Mouse (Mus musculus) neural tube, embryonic 13.5 days (tissue): ENCODE results near the gene Loxl1. TPM values are rescaled to one million over a fixed set of nuclear protein-coding genes. Genes with fewer than 3 reads are reported as not detected.
A peak's percentile ranks its signal among the peaks of the same experiment; 100 is the strongest.

ENCODE experiments used
- ATAC-seq: fragments of 200-750 bp; cut with Nextera tagmentation; 2 replicates; pipeline ENCODE4 v1.8.0; 2017; ENCODE audit warnings: low read depth, mild to moderate bottlenecking, moderate TSS enrichment, moderate library complexity
- H3K27ac ChIP-seq: fragments of 300-500 bp; sonication (generic); replicated peaks from 2 replicates; pipeline ENCODE4 v1.5.1; 2015; ENCODE audit warnings: moderate library complexity, mild to moderate bottlenecking, inconsistent platforms
- H3K27me3 ChIP-seq: fragments of 300-500 bp; sonication (generic); 2 replicates; pipeline ENCODE4 v1.6.1; 2015; ENCODE audit warnings: mild to moderate bottlenecking, inconsistent platforms
- H3K36me3 ChIP-seq: fragments of 300-500 bp; sonication (generic); 2 replicates; pipeline ENCODE4 v1.6.1; 2015; ENCODE audit warnings: mild to moderate bottlenecking, inconsistent platforms
- H3K4me1 ChIP-seq: fragments of 300-500 bp; sonication (generic); replicated peaks from 2 replicates; pipeline ENCODE4 v1.6.1; 2015; ENCODE audit warnings: inconsistent platforms
- H3K4me2 ChIP-seq: fragments of 300-500 bp; sonication (generic); 2 replicates; pipeline ENCODE4 v1.6.1; 2015; ENCODE audit warnings: inconsistent platforms, mild to moderate bottlenecking, moderate library complexity
- H3K4me3 ChIP-seq: fragments of 300-500 bp; sonication (generic); 2 replicates; pipeline ENCODE4 v1.5.1; 2015; ENCODE audit warnings: mild to moderate bottlenecking, inconsistent platforms
- H3K9ac ChIP-seq: fragments of 300-500 bp; sonication (generic); 2 replicates; pipeline ENCODE4 v1.6.1; 2015; ENCODE audit warnings: moderate library complexity, mild to moderate bottlenecking, inconsistent platforms
- H3K9me3 ChIP-seq: fragments of 300-500 bp; sonication (generic); 2 replicates; pipeline ENCODE4 v1.6.1; 2016; ENCODE audit warnings: inconsistent platforms
- WGBS: fragments of 180-500 bp; shearing (Covaris S2); methylation state at CpG from one replicate; pipeline ENCODE4 v1.1.7; 2015; 5-methylcytosine and 5-hydroxymethylcytosine counted together
- polyA plus RNA-seq: library from polyadenylated mRNA; unstranded; fragments of >200 nt; fragmentation: Nextera tagmentation; extraction: Ambion mirVana; gene quantifications from 2 replicates; pipeline ENCODE4 v1.2.1, GENCODE M21; 2015

Loxl1 gene
- 9.1 and 10.9 TPM in 2 replicates for polyA plus RNA-seq

DNA sequence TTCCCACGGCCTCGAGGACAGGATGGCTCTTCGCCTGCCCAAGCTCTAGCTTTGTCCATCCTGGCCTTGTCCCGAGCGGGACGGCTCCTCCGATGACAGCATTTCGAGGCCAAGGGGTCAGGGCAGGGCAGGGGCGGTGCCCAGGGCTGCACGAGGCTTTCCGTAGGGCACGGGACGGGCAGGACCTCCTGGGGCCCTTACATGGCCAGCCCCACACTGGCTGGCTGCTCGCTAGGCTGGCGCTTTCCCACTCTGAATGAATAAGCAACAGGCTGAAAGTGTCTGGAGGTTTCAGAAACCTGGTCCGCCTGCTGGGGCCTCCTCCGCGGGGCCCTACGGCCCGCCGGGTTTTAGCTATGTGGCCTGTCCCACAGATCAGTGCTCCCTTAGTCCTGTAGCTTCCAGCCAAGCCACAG is at the start of gene Loxl1:
TSS of gene Loxl1 (minus strand) at position 243 of the 416 bp plus-strand sequence.
- Histone ChIP-seq H3K36me3 (no peaks in the 10 kb centered on the region), H3K4me2 (peak within 1 kb of the TSS; percentile 62), H3K4me1 (peaks cover 77% of the 10 kb centered on the region), H3K9me3 (no peaks in the 10 kb centered on the region), H3K4me3 (peak within 1 kb of the TSS; percentile 41), H3K27me3 (peaks cover 40% of the 10 kb centered on the region), H3K9ac (peak within 1 kb of the TSS; percentile 65), H3K27ac (peak within 1 kb of the TSS; percentile 46; the same call in 1 of the 2 replicates)
- ATAC-seq, result peak; percentile 30
- WGBS, result under 1% methylated on average over 21 of the region's 21 CpGs

DNA sequence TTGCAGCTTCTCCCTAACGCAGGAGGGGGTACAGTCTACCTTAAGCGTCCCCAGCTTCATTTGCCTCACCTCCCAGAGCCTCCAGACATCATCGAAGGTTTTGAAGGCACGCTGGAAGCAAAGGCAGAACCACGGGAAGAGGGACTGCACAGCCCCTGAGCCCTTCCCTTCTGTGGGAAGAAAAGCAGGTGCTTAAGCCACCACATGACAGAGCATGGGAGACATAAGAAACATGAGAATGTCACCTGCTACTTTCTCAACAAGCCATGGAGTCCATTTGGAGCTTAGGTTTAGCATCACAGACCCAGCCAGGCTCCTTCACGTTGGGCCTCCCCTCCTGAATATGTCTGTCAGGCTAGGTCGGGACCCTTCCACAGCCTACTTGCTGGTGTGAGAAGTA is 49.0 kb upstream of the Loxl1 start:
- Histone ChIP-seq H3K27ac (no peak overlapping the region), H3K4me3 (no peak overlapping the region)
- ATAC-seq, result no peak

DNA sequence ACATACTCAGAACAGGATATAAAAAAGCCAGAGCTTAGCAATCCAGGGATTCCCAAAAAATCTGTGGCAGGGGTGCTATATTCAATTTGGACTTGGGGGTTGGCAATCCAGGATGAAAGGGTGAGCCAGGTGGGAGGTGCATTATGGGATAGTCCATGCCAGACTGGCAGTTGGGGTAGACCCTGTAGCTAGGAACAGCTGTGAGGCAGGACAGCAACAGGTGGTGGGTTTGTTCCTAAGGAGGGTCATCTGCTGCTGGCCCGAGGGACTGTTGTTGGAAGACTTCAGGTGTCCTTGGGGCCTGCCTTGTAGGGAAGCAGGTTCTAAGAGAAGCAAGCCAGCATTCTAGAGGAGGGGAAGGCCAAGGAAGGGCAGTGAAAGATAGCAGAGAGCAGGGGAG is 48.4 kb upstream of the Loxl1 start:
- Histone ChIP-seq H3K9ac (no peak overlapping the region), H3K27me3 (no peaks in the 10 kb centered on the region), H3K36me3 (no peaks in the 10 kb centered on the region), H3K4me2 (no peak overlapping the region), H3K27ac (no peak overlapping the region), H3K4me3 (no peak overlapping the region), H3K9me3 (no peaks in the 10 kb centered on the region), H3K4me1 (peaks cover 4% of the 10 kb centered on the region; the same call in 1 of the 2 replicates)
- 65% methylated on average over 1 of the region's 1 CpGs for WGBS
- ATAC-seq, result no peak

More for the DNA sequence above, 49.0 kb upstream of the Loxl1 start:
- no peak overlapping the region for H3K9ac ChIP-seq
- H3K27me3 ChIP-seq, result no peaks in the 10 kb centered on the region
- H3K4me1 ChIP-seq, result peaks cover 3% of the 10 kb centered on the region; the same call in 1 of the 2 replicates
- no peaks in the 10 kb centered on the region for H3K36me3 ChIP-seq
- no peak overlapping the region for H3K4me2 ChIP-seq
- no peaks in the 10 kb centered on the region for H3K9me3 ChIP-seq
- 84% methylated on average over 7 of the region's 7 CpGs for WGBS

DNA sequence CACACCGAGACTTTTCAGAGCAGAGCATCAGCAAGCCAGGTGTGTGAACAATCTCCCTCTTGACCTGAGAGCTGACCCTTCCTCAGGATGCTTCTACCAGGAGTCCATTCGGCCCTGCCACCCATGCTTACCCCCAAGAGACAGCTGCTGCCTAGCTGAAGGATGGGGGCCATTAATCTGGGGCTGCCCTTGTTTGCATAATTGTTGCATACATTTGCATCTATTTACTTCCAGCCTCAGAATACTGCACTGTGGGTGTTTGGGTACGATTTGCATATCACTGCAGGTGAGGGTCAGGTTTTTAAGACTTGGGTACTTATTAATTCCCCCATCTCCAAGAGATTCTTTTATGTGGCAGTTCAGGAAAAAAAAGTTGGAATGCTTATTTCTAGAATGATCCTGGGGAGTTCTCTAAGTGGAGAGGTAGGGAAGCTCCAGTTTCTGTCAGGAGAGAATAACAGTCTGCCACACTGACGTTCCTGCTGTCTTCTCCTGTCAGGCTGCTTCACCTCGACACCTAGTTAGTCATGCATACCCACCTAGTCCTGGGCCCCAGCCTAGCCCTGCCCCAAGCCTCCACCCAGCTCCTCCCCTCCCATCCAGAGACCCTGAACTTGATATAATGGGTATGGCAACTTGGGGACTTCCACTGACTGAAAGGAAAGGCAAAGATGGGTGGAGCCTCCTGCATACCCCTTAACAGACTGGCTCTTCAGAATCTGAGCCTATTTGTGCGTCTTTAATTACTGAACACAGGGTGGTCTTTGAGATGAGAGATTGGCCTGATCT is 42.5 kb upstream of the Loxl1 start:
- peak; percentile 78 for ATAC-seq
- WGBS, result 16% methylated on average over 6 of the region's 6 CpGs
- peak overlapping the region; percentile 81 for H3K27ac ChIP-seq

DNA sequence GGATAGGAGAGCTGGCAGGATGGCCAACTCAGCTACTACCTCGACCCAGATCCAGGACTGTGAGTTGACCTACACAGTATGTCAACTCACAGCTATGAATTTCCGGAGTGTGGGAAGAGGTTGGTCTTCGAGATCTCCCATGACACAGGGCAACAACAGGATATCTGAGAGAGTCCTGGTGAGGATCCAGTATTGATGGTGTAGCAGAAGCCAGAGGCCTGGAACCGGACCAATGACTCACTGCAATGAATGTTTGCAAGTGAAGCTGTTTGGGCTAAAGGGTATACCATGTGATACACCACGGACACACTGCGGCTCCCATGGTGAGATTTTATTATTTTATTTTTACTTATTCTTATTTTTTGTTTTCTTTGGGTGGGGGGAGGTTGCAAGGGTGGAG is 41.7 kb upstream of the Loxl1 start:
- ATAC-seq, result no peak; the same call in 1 of the 2 replicates
- Histone ChIP-seq H3K36me3 (no peaks in the 10 kb centered on the region), H3K27ac (peak overlapping the region; percentile 24), H3K9me3 (no peaks in the 10 kb centered on the region), H3K27me3 (no peaks in the 10 kb centered on the region), H3K4me1 (peaks cover 24% of the 10 kb centered on the region), H3K9ac (no peak overlapping the region), H3K4me3 (no peak overlapping the region), H3K4me2 (no peak overlapping the region)
- WGBS, result 80% methylated on average over 6 of the region's 6 CpGs

More for the DNA sequence above, 42.5 kb upstream of the Loxl1 start:
- H3K4me3 ChIP-seq, result no peak overlapping the region
- H3K27me3 ChIP-seq, result no peaks in the 10 kb centered on the region
- H3K9me3 ChIP-seq, result no peaks in the 10 kb centered on the region
- no peaks in the 10 kb centered on the region for H3K36me3 ChIP-seq
- H3K4me2 ChIP-seq, result no peak overlapping the region
- peaks cover 24% of the 10 kb centered on the region for H3K4me1 ChIP-seq
- no peak overlapping the region for H3K9ac ChIP-seq

DNA sequence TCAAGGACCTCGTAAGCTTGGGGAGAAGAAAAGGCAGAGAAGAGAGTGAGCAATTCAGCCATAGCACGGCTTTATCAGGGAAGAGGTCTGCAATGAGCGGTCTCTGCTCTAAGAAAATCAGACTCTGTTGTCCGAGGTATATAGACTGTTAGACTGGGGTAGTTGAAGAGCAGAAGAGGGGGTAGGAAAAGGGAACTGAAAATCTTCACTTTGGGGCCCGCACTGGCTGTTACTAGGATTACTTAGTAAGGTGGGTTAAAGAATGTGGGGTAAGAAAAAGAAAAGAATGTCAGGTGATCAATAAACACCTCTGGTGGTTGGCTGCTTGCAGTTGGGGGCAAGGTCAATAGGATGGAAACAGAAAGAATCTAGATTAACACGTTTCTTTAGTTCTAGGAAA is 40.2 kb upstream of the Loxl1 start:
- Histone ChIP-seq H3K4me2 (no peak overlapping the region), H3K27ac (no peak overlapping the region), H3K4me1 (peaks cover 24% of the 10 kb centered on the region), H3K9me3 (no peaks in the 10 kb centered on the region), H3K4me3 (no peak overlapping the region), H3K27me3 (no peaks in the 10 kb centered on the region), H3K36me3 (no peaks in the 10 kb centered on the region), H3K9ac (no peak overlapping the region)
- ATAC-seq, result no peak
- 86% methylated on average over 6 of the region's 6 CpGs for WGBS

DNA sequence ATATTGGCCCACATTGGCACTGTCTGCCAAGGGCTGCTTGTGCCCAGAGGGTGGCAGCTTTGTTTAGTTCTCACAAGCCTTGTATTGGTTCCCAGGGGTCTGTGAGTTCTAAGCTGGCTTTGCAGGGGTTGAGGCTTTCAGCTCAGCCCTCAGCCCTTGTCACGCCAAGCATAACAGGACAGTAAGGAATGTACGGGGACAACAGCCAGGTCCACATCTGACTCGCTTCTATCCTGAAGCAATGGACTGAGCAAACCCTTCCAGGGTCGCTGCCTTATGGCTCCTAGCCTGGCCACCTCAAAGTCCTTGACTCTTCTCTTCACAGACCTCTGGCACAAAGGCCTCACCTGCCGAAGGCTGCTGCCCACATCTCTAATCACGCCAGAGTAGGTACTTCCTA is 34.8 kb upstream of the Loxl1 start:
- H3K4me1 ChIP-seq, result peaks cover 11% of the 10 kb centered on the region
- no peak overlapping the region for H3K4me3 ChIP-seq
- 94% methylated on average over 6 of the region's 6 CpGs for WGBS
- H3K27me3 ChIP-seq, result no peaks in the 10 kb centered on the region
- no peaks in the 10 kb centered on the region for H3K36me3 ChIP-seq
- no peak overlapping the region for H3K4me2 ChIP-seq
- H3K9me3 ChIP-seq, result no peaks in the 10 kb centered on the region
- ATAC-seq, result no peak
- no peak overlapping the region for H3K9ac ChIP-seq
- no peak overlapping the region for H3K27ac ChIP-seq

DNA sequence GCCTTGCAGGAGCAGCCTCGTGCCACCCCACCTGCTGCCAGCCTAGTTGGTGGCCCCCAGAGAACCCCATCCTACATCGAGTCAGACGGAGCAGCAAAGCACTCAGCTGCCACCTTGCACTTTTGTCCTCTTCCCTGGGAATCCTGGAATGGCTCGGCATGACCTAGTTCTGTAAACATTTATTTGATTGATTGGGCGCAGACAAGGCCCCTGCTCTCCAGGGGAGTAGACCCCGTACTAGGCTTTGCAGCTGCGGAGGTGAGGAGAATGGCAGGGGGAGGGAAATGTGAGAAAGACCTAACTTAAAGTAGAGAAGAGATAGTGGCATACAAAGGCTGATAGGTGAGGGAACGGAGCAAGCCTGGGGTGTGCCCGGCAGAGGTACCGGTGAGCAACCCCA is 33.5 kb upstream of the Loxl1 start:
- Histone ChIP-seq H3K27me3 (no peaks in the 10 kb centered on the region), H3K4me2 (no peak overlapping the region), H3K9ac (no peak overlapping the region), H3K36me3 (no peaks in the 10 kb centered on the region), H3K27ac (no peak overlapping the region), H3K9me3 (no peaks in the 10 kb centered on the region), H3K4me1 (peaks cover 11% of the 10 kb centered on the region), H3K4me3 (no peak overlapping the region)
- WGBS, result 24% methylated on average over 10 of the region's 10 CpGs
- ATAC-seq, result no peak

DNA sequence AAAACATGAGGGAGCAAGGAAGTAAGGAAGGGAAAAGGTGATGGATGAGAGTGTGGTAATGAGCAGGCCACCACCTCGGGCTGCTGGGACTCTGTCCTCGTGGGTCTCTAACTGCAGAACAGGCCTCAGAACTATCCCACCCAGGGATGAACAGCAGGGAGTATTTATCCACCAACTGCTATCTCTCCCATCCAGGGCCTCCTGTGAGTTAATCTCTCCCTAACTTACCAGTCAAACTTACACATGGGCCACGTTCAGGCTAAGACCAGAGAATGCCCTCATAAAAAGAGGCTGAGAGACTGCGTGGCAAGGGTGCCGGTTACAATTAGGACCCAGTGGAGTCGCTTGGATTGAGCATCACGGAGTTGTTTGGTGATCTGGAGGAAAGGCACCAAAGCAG is 33.0 kb upstream of the Loxl1 start:
- H3K27ac ChIP-seq, result no peak overlapping the region
- no peak overlapping the region for H3K9ac ChIP-seq
- no peak for ATAC-seq
- no peaks in the 10 kb centered on the region for H3K36me3 ChIP-seq
- peaks cover 11% of the 10 kb centered on the region for H3K4me1 ChIP-seq
- H3K27me3 ChIP-seq, result no peaks in the 10 kb centered on the region
- H3K4me3 ChIP-seq, result no peak overlapping the region
- no peak overlapping the region for H3K4me2 ChIP-seq
- 49% methylated on average over 7 of the region's 7 CpGs for WGBS
- no peaks in the 10 kb centered on the region for H3K9me3 ChIP-seq

DNA sequence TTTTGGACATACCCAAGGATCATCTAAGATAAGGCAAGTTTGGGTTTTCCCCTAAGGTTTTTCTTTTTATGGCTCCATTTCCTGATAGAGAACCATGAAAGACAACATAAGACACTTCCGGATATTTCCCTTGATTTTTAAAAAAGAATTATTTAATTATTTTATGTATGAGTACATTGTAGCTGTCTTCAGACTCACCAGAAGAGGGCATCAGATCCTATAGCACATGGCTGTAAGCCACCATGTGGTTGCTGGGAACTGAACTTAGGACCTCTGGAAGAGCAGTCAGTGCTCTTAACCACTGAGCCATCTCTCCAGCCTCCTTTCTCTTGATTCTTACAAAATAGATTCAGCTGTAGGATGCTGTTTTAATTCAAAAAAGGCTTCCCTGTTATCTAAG is 28.8 kb upstream of the Loxl1 start:
- Histone ChIP-seq H3K27ac (no peak overlapping the region), H3K36me3 (no peaks in the 10 kb centered on the region), H3K9ac (no peak overlapping the region), H3K4me2 (no peak overlapping the region), H3K4me1 (peaks cover 15% of the 10 kb centered on the region), H3K9me3 (no peaks in the 10 kb centered on the region), H3K4me3 (no peak overlapping the region), H3K27me3 (no peaks in the 10 kb centered on the region)
- ATAC-seq, result no peak
- WGBS, result 93% methylated on average over 1 of the region's 1 CpGs

DNA sequence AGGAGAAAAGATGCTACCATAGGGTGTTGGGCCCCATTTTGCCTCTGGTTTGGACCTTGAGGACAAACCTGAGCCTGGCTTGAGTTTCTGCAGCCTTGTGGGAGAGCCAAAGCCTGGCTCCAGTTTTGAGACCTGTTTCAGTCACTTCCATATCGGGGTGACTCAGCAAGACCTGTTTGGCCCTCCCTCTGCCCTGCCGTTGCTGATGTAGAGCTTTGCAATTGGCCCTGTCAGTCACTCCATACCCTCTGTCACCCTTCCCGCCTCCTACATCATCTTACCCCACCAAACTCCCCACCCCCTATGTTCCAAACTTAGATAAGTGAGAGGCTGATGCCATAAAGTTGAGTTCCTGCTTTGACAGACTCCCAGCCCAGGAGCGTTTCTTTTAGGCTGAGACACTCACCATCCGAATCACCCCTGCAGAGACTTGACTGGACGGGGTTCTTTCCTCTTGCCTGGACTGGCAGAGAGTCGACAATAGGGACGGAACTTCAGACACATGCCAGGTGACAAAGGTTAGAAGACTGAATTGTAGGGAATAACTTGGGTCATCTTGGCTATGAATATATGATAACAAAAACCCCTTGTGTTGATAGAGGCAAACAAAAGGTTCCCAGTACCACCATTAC is 23.8 kb upstream of the Loxl1 start:
- Histone ChIP-seq H3K9me3 (peaks cover 9% of the 10 kb centered on the region; the same call in 1 of the 2 replicates), H3K27me3 (no peaks in the 10 kb centered on the region), H3K27ac (no peak overlapping the region), H3K4me2 (no peak overlapping the region), H3K36me3 (no peaks in the 10 kb centered on the region), H3K9ac (no peak overlapping the region), H3K4me3 (no peak overlapping the region), H3K4me1 (0 out of 2 replicates have a peak, but pooled peaks cover 7% of the 10 kb centered on the region)
- ATAC-seq, result no peak
- 76% methylated on average over 8 of the region's 8 CpGs for WGBS

DNA sequence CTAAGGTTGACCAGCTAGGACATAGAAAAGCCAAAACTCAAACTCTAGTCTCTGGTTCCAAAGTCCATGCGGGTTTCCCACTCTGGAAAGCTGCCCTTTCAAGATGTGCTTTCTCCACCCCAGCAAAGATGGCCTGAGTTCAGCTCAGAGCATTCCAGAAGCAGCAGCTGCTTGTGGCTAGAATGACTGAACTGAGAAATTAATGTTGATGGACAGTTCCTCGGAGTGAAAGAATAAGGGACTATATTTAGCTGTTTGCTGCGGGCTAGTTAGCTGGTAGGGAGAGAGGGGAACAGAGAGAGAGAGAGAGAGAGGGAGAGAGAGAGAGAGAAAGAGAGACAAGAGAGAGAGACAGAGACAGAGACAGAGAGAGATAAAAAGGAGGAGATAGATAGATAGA is 18.3 kb upstream of the Loxl1 start:
- WGBS, result 74% methylated on average over 3 of the region's 3 CpGs
- Histone ChIP-seq H3K27ac (no peak overlapping the region), H3K4me2 (no peak overlapping the region), H3K4me1 (peaks cover 4% of the 10 kb centered on the region), H3K4me3 (no peak overlapping the region), H3K9me3 (peaks cover 9% of the 10 kb centered on the region; the same call in 1 of the 2 replicates), H3K36me3 (no peaks in the 10 kb centered on the region), H3K27me3 (no peaks in the 10 kb centered on the region), H3K9ac (no peak overlapping the region)
- ATAC-seq, result no peak
